Mouse (Mus musculus) c-Kit-negative CD71-positive TER-119-positive erythroid progenitor cells, embryonic 14.5 days (primary cell): ENCODE results near the gene Timeless.

Experiments used
- DNase-seq: peaks from one replicate; pipeline ENCODE4 v3.0.0-alpha.2; 2013; ENCODE audit warnings: low read depth, low spot score

Gene Timeless

GRCm38 (mm10) chr10:128296370-128297090 lies 64.7 kb downstream of the Timeless start:
- DNase-seq, result no peak

DNA sequence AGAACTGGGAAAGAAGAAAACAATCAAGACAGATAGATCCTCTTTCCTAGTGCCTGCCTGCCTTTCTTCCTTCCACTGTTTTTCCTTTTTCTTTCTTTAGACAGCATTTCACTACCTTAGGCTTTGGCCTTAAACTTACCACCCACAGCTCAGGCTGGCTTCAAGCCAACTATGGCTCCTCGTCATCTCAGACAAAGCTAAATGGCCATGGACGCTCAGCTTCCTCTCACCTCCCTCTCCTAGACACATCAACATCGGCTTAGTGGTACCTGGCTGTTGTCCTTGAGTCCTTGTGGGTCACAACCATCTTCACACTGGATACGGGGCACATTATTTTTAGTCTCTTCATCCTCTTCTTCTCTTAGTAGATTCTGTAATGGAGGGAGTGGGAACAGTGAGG lies 65.4 kb downstream of the Timeless start:
- no peak for DNase-seq

GRCm38 (mm10) chr10:128297622-128298021 lies 65.8 kb downstream of the Timeless start:
- no peak for DNase-seq

DNA sequence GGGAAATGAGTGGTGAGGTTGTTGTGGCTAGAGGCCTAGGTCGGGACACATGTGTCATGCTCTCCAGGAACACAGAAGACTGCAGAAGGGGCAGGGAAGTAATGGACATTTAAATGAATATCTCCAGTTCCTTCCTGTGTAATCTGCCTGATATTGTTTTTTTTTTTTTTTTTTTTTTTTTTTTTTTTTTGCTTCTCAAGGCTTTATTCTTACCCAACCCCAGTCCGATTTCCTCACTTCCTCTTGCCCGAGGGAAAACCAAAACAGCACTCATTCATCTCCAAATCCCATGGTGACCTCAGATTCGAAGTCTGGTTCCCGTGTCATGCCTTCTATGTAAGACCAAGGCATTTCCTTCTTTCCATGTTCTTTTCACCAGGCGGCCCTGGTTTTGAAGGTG lies 66.4 kb downstream of the Timeless start:
- no peak for DNase-seq

DNA sequence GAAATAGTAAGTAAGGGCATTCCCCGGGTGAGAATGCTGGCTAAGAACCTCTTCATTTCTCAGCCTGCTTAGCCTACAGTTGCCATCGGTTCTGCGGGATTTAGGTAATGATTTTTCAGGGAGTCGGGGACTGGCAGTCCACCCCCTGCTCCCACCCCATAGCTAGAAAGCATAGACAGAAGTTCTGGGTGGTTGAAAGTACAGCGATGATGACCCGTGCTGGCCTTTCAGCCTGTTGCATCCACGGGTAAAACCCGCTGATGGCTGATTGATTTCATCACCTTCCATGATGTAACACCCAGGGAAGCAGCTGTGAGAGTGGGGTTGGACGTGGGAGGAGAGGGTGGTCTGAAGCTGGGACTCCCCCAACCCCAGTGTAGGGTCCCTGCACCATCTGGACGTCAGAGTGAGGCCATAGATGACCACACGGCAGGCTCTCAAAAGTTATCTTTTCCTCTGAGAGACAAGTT lies 66.9 kb downstream of the Timeless start, which contains the start of gene Il23a:
Il23a (minus strand) TSS at position 51 of the 470 bp plus-strand sequence.
- no peak for DNase-seq

DNA sequence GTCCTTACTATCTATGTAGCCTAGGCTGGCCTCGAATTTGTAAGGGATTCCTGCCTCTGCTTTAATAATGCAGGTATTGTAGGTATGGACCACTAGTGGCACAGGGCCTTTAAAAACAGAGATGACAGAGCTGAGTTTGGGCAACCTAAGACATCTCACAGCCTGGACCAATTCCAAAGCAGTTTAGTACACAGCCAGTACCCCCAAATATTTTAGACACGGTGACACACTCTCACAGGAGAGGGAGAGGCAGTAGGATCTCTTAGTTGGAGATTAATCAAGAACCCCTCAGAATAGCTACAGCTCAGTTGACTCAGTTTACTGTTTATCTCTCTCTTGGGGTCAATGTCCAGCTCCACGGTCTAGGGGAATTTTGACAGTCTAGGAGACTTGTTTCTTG lies 70.5 kb downstream of the Timeless start:
- DNase-seq, result peak; percentile 26
